Mouse (Mus musculus) limb, embryonic 14.5 days (tissue): ENCODE measurements around the gene Ndufaf4. TPM values are rescaled to one million over a fixed set of nuclear protein-coding genes. Genes with fewer than 3 reads are reported as not detected.
"Not testable (repeated sequence)": the region's sequence is repeated elsewhere in the genome, so short reads cannot be mapped to it uniquely, and the experiment has no call there.

ENCODE experiments used
- ATAC-seq: fragments of 200-750 bp; cut with Nextera tagmentation; 2 replicates; pipeline ENCODE4 v1.8.0; 2017; ENCODE audit warnings: low read depth, moderate number of reproducible peaks, moderate TSS enrichment; ENCODE audit not compliant: low FRiP score
- DNase-seq: peaks from one replicate; pipeline ENCODE4 v3.0.0-alpha.2; 2015; ENCODE audit warnings: low spot score
- H3K27ac ChIP-seq: fragments of 300-500 bp; sonication (generic); replicated peaks from 2 replicates; pipeline ENCODE4 v1.5.1; 2014; ENCODE audit warnings: low read depth, mild to moderate bottlenecking, low read length, moderate library complexity, mixed read lengths
- H3K27me3 ChIP-seq: fragments of 300-500 bp; sonication (generic); 2 replicates; pipeline ENCODE4 v1.6.1; 2014; ENCODE audit warnings: low read length, mixed read lengths; ENCODE audit not compliant: control insufficient read depth, insufficient read depth
- H3K36me3 ChIP-seq: fragments of 300-500 bp; sonication (generic); 2 replicates; pipeline ENCODE4 v1.6.1; 2014; ENCODE audit warnings: mild to moderate bottlenecking, low read length, moderate library complexity, mixed read lengths; ENCODE audit not compliant: control insufficient read depth, insufficient read depth
- H3K4me1 ChIP-seq: fragments of 300-500 bp; sonication (generic); 2 replicates; pipeline ENCODE4 v1.6.1; 2014; ENCODE audit warnings: antibody characterized with exemption, low read length, mixed read lengths; ENCODE audit not compliant: control insufficient read depth, insufficient read depth
- H3K4me2 ChIP-seq: fragments of 300-500 bp; sonication (generic); replicated peaks from 2 replicates; pipeline ENCODE4 v1.6.1; 2014; ENCODE audit warnings: low read depth, mild to moderate bottlenecking, low read length, moderate library complexity; ENCODE audit not compliant: severe bottlenecking
- H3K4me3 ChIP-seq: fragments of 300-500 bp; sonication (generic); replicated peaks from 2 replicates; pipeline ENCODE4 v1.5.1; 2014; ENCODE audit warnings: low read length
- H3K9ac ChIP-seq: fragments of 300-500 bp; sonication (generic); 2 replicates; pipeline ENCODE4 v1.6.1; 2014; ENCODE audit warnings: mild to moderate bottlenecking, low read depth, low read length, moderate library complexity; ENCODE audit not compliant: severe bottlenecking
- H3K9me3 ChIP-seq: fragments of 300-500 bp; sonication (generic); 2 replicates; pipeline ENCODE4 v1.6.1; 2016; ENCODE audit warnings: low read length; ENCODE audit not compliant: control insufficient read depth
- POLR2A ChIP-seq: fragments of 200-500 bp; IDR thresholded peaks from 2 replicates; pipeline ENCODE4 v1.8.0; 2012; ENCODE audit warnings: inconsistent platforms, mild to moderate bottlenecking, moderate library complexity, borderline replicate concordance; ENCODE audit not compliant: insufficient read depth, insufficient read length; ENCODE audit errors: extremely low read depth
- WGBS: fragments of 180-500 bp; shearing (Covaris S2); extraction: QIAGEN DNeasy Blood & Tissue Kit; methylation state at CpG from one replicate; pipeline ENCODE4 v1.1.7; 2014; 5-methylcytosine and 5-hydroxymethylcytosine counted together
- polyA plus RNA-seq, 2 experiments: library from polyadenylated mRNA; depleted of rRNA in 1 of 2; stranded (reverse) in 1 of 2; unstranded in 1 of 2; fragments of >200 nt; fragmentation: Nextera tagmentation in 1 of 2; extraction: Ambion mirVana in 1 of 2; gene quantifications; 2 replicates each; pipeline versions ENCODE4 v1.2.1 to v1.2.3; 2012 to 2014

The Ndufaf4 gene
- 9.0 and 12.5 TPM in 2 replicates for polyA plus RNA-seq (2012; rRNA removed)
- polyA plus RNA-seq (2014; fragmentation: Nextera tagmentation; extraction: Ambion mirVana), result 41.9 and 46.1 TPM in 2 replicates

DNA sequence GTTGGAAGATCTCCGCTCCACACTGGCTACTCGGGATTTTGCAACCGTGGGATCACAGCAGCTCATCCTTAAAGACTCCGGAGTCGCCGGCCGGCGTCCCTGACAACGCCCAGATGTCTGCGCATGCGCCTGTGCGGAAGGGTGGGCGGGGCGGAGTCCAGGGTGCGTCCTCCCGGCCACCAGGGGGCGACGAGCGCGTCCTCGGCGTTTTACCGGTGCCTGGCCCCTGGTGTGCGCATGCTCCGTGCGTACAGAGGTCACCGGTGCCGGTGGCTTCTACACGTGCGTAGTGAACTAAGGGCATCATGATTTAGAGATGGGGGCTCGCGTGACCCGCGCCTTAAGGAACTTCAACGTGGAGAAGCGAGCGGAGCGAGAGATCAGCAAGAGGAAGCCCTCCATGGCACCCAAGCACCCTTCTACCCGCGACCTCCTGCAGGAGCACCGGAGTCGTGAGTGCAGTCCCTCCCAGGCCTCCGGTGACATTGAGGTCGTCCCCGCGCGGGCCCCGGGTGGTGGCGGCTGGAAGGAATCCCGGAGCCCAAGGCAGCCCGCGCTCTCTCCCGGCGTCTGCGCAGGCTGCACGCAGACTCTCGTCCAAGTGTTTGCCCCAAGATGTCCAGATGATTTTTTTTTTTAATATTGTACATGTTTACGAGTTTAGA lies at the start of gene Ndufaf4:
Gene Ndufaf4, plus strand, starts transcription at position 233 of the 665 bp plus-strand sequence.
- peak within 1 kb of the TSS; percentile 90 for H3K4me3 ChIP-seq
- peak within 1 kb of the TSS; percentile 76 for H3K9ac ChIP-seq
- peak; percentile 96 for ATAC-seq
- H3K27ac ChIP-seq, result no peak within 1 kb of the TSS
- H3K9me3 ChIP-seq, result no peaks in the 10 kb centered on the region
- DNase-seq, result peak; percentile 88
- H3K27me3 ChIP-seq, result no peaks in the 10 kb centered on the region
- 0 out of 2 replicates have a peak, but pooled peaks cover 8% of the 10 kb centered on the region for H3K36me3 ChIP-seq
- peaks cover 7% of the 10 kb centered on the region for H3K4me1 ChIP-seq
- peak within 1 kb of the TSS; percentile 80 for H3K4me2 ChIP-seq
- WGBS, result under 1% methylated on average over 58 of the region's 58 CpGs
- peak; percentile 43; the same call in 1 of the 2 replicates for TF ChIP-seq POLR2A

DNA sequence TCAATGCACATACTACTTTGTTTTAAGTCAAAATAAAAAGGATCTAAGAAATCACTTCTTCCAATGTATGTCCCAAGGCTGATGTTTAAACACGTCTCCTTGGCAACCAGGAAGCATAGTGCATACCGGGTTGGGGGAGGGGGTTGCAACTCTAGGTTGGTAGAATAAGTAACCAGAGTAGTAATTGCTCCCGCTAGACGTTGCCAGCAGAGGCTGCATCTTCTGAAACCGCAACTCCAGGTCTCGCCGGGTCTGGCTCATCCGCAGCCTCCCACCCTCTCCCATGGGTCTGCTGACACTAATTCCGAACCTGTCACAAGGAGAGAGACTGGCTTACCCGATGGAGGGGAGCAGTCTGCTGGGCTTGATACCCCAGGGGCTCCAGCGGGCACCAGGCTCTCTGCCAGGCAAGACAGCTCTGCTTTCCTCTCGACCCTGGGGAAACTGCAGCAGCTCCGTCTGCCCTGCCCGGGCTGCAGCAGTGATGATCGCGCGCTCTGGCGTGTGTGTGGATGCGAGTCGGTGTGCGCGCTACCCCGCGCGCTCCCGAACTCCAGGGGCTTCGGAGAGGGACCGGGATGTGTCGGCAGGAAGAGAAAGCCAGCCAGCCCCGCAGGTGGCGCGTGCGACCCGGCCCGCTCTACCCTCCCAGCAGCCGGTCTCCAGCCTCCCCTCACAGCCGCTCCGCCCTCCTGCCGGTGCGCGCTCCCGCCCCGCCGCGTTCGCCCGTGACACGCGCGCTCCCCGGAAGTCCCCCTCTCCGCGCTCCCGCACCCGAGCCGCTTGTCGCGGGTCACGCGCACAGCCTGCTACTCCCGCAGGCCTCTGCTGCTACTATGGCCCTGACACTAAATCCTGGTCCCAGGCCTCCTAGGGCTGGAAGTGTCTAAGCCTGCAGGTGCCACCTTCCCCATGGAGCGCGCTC lies 47.2 kb upstream of the Ndufaf4 start, which contains the start of gene Klhl32:
Gene Klhl32, minus strand, starts transcription at position 724 of the 925 bp plus-strand sequence.
- peak within 1 kb of the TSS; percentile 66 for H3K9ac ChIP-seq
- H3K27ac ChIP-seq, result no peak within 1 kb of the TSS
- H3K4me1 ChIP-seq, result no peaks in the 10 kb centered on the region
- ATAC-seq (peak; percentile 88), DNase-seq (peak; percentile 65)
- H3K4me3 ChIP-seq, result peak within 1 kb of the TSS; percentile 71
- TF ChIP-seq POLR2A, result no peak
- no peaks in the 10 kb centered on the region for H3K27me3 ChIP-seq
- peak within 1 kb of the TSS; percentile 97 for H3K4me2 ChIP-seq
- under 1% methylated on average over 46 of the region's 63 CpGs for WGBS
- no peaks in the 10 kb centered on the region for H3K36me3 ChIP-seq
- H3K9me3 ChIP-seq, result no peaks in the 10 kb centered on the region

DNA sequence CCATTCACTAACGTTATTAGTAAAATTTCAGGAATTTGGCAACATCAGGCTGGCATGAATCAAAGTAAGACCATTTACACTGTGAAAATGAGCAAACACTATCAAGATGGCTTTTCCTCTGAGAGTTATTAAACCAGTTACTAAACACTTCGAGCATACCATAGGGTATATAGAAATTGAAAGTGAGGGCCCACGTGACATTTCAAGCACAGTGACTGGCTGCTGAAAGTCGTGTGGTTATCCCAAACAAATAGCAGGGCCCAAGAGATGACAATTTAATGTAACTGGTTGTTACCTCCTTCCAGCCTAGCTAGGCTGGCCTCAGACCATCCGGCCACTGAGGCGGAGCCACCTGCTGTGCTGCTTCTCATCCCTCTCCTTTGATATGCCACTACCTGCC lies 32.2 kb upstream of the Ndufaf4 start:
- H3K4me3 ChIP-seq, result no peak overlapping the region
- no peak overlapping the region for H3K27ac ChIP-seq
- no peaks in the 10 kb centered on the region for H3K9me3 ChIP-seq
- H3K4me2 ChIP-seq, result no peak overlapping the region
- 32% methylated on average over 6 of the region's 6 CpGs for WGBS
- no peaks in the 10 kb centered on the region for H3K36me3 ChIP-seq
- DNase-seq (no peak), ATAC-seq (no peak)
- no peak for TF ChIP-seq POLR2A
- H3K27me3 ChIP-seq, result no peaks in the 10 kb centered on the region
- H3K4me1 ChIP-seq, result no peaks in the 10 kb centered on the region
- H3K9ac ChIP-seq, result no peak overlapping the region

DNA sequence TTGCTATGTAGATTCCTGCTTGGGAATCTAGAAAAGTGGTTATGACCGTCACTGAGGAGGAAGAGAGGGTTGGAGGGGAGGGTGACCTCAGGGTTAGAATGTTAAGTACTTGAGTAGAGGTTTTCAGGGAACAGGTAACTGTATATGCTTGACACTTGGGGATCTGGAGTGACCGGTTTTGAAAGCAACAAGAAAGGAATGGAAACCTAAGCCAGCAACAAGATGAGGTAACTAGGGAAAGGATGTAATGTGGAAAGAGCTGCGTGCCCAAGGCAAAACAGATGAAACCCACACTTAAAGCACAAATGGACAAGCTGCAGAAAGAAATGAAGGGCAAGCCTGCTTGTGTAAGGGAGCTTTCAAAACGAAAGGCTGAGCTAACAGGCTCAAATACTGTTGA lies 28.7 kb upstream of the Ndufaf4 start:
- no peak for TF ChIP-seq POLR2A
- H3K4me2 ChIP-seq, result no peak overlapping the region
- H3K9ac ChIP-seq, result no peak overlapping the region
- H3K27ac ChIP-seq, result no peak overlapping the region
- no peaks in the 10 kb centered on the region for H3K27me3 ChIP-seq
- no peaks in the 10 kb centered on the region for H3K36me3 ChIP-seq
- no peak for DNase-seq
- no peaks in the 10 kb centered on the region for H3K4me1 ChIP-seq
- H3K4me3 ChIP-seq, result no peak overlapping the region
- ATAC-seq, result no peak
- 52% methylated on average over 4 of the region's 4 CpGs for WGBS
- H3K9me3 ChIP-seq, result no peaks in the 10 kb centered on the region

DNA sequence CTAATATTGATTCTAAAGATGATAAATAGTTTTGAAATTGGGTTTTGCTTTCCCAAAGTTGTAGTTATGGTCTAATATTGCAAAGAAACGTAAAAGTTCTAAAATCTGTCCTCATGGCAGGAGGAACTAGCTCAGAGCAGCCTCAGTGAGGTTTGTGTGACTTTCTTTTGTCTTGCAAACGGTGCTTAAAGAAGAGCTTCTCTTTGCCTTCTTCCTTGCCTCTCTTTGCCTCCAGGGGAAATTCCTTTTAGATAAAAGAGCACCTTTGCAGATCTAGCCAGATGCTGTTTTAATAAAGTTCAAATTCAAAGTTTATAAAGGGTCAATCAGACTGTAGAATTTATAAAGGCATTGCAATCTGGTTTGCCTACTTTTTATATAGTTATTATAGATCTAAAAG lies 8.5 kb upstream of the Ndufaf4 start:
- H3K27me3 ChIP-seq, H3K36me3 ChIP-seq, H3K9me3 ChIP-seq, H3K4me2 ChIP-seq, H3K27ac ChIP-seq, H3K9ac ChIP-seq, ATAC-seq, DNase-seq, H3K4me1 ChIP-seq, H3K4me3 ChIP-seq: not testable (repeated sequence)
- WGBS, result 58% methylated on average over 2 of the region's 2 CpGs

DNA sequence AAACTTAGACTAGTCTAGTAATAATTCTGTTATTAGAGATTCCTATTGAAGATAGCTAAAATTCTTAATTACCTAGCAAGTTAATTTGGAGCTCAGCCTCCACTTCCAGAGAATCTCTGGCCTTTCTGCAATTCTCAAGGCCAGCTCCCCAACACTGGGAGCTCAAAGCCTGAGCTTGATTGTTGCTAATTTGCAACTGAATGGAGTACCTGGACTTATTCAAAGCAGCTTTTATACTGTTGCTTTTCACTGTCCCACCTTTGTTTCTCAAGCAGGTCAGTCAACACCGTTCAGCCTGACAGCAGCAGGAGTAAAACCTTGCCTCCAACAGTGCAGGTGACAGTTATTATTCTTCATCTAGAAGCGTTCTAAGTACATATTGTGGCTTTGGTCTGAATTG lies 5.6 kb upstream of the Ndufaf4 start:
- not testable (repeated sequence) for DNase-seq, H3K27ac ChIP-seq, H3K27me3 ChIP-seq, H3K4me1 ChIP-seq, ATAC-seq, H3K9ac ChIP-seq, H3K4me2 ChIP-seq, H3K4me3 ChIP-seq, H3K36me3 ChIP-seq, H3K9me3 ChIP-seq
- 71% methylated on average over 2 of the region's 2 CpGs for WGBS
